Comparison of ENCODE assay signal across 8 mouse cellular contexts in the genomic region with DNA sequence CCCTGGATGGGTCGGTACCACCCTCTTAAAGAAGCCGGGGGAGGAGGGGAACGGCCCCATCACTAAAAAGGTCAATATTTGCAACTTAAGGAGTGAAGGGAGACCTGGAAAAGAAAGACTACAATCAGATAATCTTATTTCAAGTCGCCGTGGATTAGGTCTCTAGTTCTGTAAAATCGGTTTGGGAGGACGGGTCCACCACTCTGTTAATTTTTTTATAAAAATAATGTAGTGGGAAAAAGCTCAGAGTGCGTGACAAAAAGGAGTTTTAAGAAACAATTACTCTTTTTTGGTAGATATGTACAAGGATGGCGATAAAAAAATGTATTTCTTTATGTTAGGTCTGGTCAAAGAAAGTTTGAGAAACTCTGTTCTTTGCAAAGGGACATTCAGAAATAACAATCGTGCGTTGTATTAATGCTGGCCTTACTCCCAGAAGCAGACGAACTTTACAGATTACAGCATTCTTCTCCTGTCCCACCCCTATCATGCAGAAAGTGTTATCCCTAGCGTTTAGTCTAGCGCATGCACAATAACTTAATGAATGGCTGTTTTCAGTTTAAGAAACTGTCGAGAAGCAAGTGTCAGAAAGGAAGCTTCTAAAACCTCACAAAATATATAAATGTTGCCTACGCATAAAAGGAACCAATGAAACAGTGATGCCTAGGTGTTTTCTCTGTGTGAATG. TPM values are rescaled to one million over a fixed set of nuclear protein-coding genes. Genes with fewer than 3 reads are reported as not detected.
A peak's percentile ranks its signal among the peaks of the same experiment; 100 is the strongest.
DNase-seq lines count a peak whose midpoint lies in the region; ATAC-seq lines count a peak whose summit lies in the region.

No protein-coding gene starts in this region.

- intact Hi-C loops in heart, postnatal 10 days (cut with DNase I) = no loop called here

- peaks cover 15% of the 10 kb centered on the region; the same call in 1 of the 2 replicates for H3K4me1 ChIP-seq in kidney, embryonic 15.5 days
- peaks cover 14% of the 10 kb centered on the region for H3K4me1 ChIP-seq in midbrain, embryonic 10.5 days

- H3K27me3 ChIP-seq in kidney, embryonic 15.5 days = no peaks in the 10 kb centered on the region
- no peaks in the 10 kb centered on the region for H3K27me3 ChIP-seq in midbrain, embryonic 10.5 days (ENCODE audit: low read depth, poor library complexity, severe bottlenecking)

- H3K27ac ChIP-seq in kidney, embryonic 15.5 days = peak overlapping the region; percentile 99
- peak overlapping the region; percentile 97 for H3K27ac ChIP-seq in midbrain, embryonic 10.5 days (replicated peaks)

- WGBS in kidney, embryonic 15.5 days = 18% methylated on average over 16 of the region's 16 CpGs
- WGBS in midbrain, embryonic 10.5 days = 31% methylated on average over 16 of the region's 16 CpGs

- peak overlapping the region; percentile 65 for H3K4me2 ChIP-seq in kidney, embryonic 15.5 days

- H3K4me3 ChIP-seq in kidney, embryonic 15.5 days (replicated peaks) = peak overlapping the region; percentile 83
- peak overlapping the region; percentile 89 for H3K4me3 ChIP-seq in midbrain, embryonic 10.5 days

- no peak for DNase-seq in kidney, postnatal 4 days
- DNase-seq in T-cell, adult 2 months (ENCODE audit: low spot score) = peak; percentile 1
- DNase-seq in heart, postnatal 10 days = peak; percentile 21 to 41
- no peak for DNase-seq in midbrain, embryonic 10.5 days (ENCODE audit: low spot score)
- DNase-seq in spleen, adult 18-20 months = no peak
- no peak for DNase-seq in urinary bladder, postnatal 10 days (ENCODE audit: low spot score)
- no peak for DNase-seq in adrenal gland, postnatal 4 days (ENCODE audit: low spot score in 2 of 2)

- no peaks in the 10 kb centered on the region for H3K9me3 ChIP-seq in kidney, embryonic 15.5 days (replicated peaks)
- no peaks in the 10 kb centered on the region for H3K9me3 ChIP-seq in midbrain, embryonic 10.5 days (replicated peaks)

- H3K9ac ChIP-seq in kidney, embryonic 15.5 days = peak overlapping the region; percentile 94

- no peaks in the 10 kb centered on the region for H3K36me3 ChIP-seq in kidney, embryonic 15.5 days
- no peaks in the 10 kb centered on the region for H3K36me3 ChIP-seq in midbrain, embryonic 10.5 days

- no peak for ATAC-seq in kidney, embryonic 15.5 days (replicated peaks; ENCODE audit: low FRiP score)

RNA-seq across cellular contexts. Expression of gene Abcd3, which starts 0.6 kb away (rescaled TPM):
- 65.3 and 67.2 TPM in 2 replicates for polyA plus RNA-seq in kidney, embryonic 15.5 days (2015; fragmentation: Nextera tagmentation; extraction: Ambion mirVana)
- total RNA-seq in heart, postnatal 10 days (2021) = 10 to 100 TPM; 79.9 to 90.2 TPM
- 41.3 and 48.6 TPM in 2 replicates for polyA plus RNA-seq in midbrain, embryonic 10.5 days (2016; fragmentation: Nextera tagmentation; extraction: Ambion mirVana)
- 10 to 100 TPM; 79.9 to 85.4 TPM for total RNA-seq in adrenal gland, postnatal 4 days (2021)

Comparison
In these comparisons a context has a peak if more than half of its experiments do, and no peak if none do; other contexts are left out.
1. DNase-seq: peak in T-cell, adult 2 months (single experiment) and heart, postnatal 10 days (2 of 2); none in kidney, postnatal 4 days (0 of 2), midbrain, embryonic 10.5 days (single experiment), spleen, adult 18-20 months (0 of 2), urinary bladder, postnatal 10 days (single experiment) and adrenal gland, postnatal 4 days (0 of 2).